Mouse (Mus musculus) midbrain, embryonic 15.5 days (tissue): Measurements from ENCODE around the gene Zfp276. TPM values are rescaled to one million over a fixed set of nuclear protein-coding genes. Genes with fewer than 3 reads are reported as not detected.

Experiments
- ATAC-seq: fragments of 200-750 bp; cut with Nextera tagmentation; replicated peaks from 2 replicates; pipeline ENCODE4 v1.8.0; 2017; ENCODE audit warnings: moderate TSS enrichment
- H3K27ac ChIP-seq: fragments of 300-500 bp; sonication (generic); 2 replicates; pipeline ENCODE4 v1.5.1; 2015; ENCODE audit warnings: mild to moderate bottlenecking, inconsistent platforms
- H3K27me3 ChIP-seq: fragments of 300-500 bp; sonication (generic); replicated peaks from 2 replicates; pipeline ENCODE4 v1.6.1; 2015; ENCODE audit warnings: inconsistent platforms
- H3K36me3 ChIP-seq: fragments of 300-500 bp; sonication (generic); replicated peaks from 2 replicates; pipeline ENCODE4 v1.6.1; 2015; ENCODE audit warnings: inconsistent platforms
- H3K4me1 ChIP-seq: fragments of 300-500 bp; sonication (generic); 2 replicates; pipeline ENCODE4 v1.6.1; 2015; ENCODE audit warnings: inconsistent platforms
- H3K4me2 ChIP-seq: fragments of 300-500 bp; sonication (generic); 2 replicates; pipeline ENCODE4 v1.6.1; 2015; ENCODE audit warnings: inconsistent platforms, mild to moderate bottlenecking, moderate library complexity
- H3K4me3 ChIP-seq: fragments of 300-500 bp; sonication (generic); 2 replicates; pipeline ENCODE4 v1.5.1; 2015; ENCODE audit warnings: mild to moderate bottlenecking, inconsistent platforms
- H3K9ac ChIP-seq: fragments of 300-500 bp; sonication (generic); 2 replicates; pipeline ENCODE4 v1.6.1; 2015; ENCODE audit warnings: mild to moderate bottlenecking, inconsistent platforms
- H3K9me3 ChIP-seq: fragments of 300-500 bp; sonication (generic); 2 replicates; pipeline ENCODE4 v1.6.1; 2016; ENCODE audit warnings: inconsistent platforms
- WGBS: fragments of 180-500 bp; shearing (Covaris S2); methylation state at CpG from one replicate; pipeline ENCODE4 v1.1.7; 2015; ENCODE audit warnings: mixed read lengths; 5-methylcytosine and 5-hydroxymethylcytosine counted together
- polyA plus RNA-seq: library from polyadenylated mRNA; unstranded; fragments of >200 nt; fragmentation: Nextera tagmentation; extraction: Ambion mirVana; gene quantifications from 2 replicates; pipeline ENCODE4 v1.2.1, GENCODE M21; 2015

Gene Zfp276
- polyA plus RNA-seq, 1 experiment from 2014 or later = 28.2 TPM

DNA sequence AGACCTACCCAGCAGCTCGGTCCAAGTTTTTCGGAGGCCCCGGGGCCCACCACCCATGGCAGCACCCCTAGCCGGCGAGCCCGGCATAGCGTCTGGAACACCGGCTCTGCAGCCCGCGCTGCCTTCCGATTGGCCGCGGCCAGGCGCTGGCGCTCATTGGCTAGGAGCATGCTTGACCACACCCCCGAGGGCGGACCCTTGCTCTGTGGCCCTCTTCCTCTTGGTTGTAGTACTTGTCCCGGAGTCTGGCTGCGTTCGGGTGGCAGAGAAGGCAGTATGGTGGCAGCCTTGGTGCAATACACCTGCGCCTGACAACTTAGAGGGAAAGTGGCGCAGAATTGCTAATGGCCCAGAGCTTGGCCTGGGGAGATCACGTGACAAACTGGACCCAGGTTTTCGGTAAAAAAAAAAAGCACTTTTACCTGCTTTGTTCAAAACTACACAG is 64.5 kb downstream of the Zfp276 start, which contains the start of gene Fanca:
TSS of gene Fanca (minus strand) at position 110 of the 445 bp plus-strand sequence.
- no peaks in the 10 kb centered on the region for H3K27me3 ChIP-seq
- no peak within 1 kb of the TSS for H3K27ac ChIP-seq
- peak within 1 kb of the TSS; percentile 52 for H3K4me3 ChIP-seq
- ATAC-seq = peak; percentile 98
- peak within 1 kb of the TSS; percentile 98 for H3K4me2 ChIP-seq
- peaks cover 14% of the 10 kb centered on the region for H3K4me1 ChIP-seq
- no peaks in the 10 kb centered on the region for H3K36me3 ChIP-seq
- peak within 1 kb of the TSS; percentile 47 for H3K9ac ChIP-seq
- H3K9me3 ChIP-seq = no peaks in the 10 kb centered on the region
- under 1% methylated on average over 24 of the region's 24 CpGs for WGBS

Other genes starting within 250 kb of the Zfp276 start
- gene Ankrd11, start 211.9 kb upstream of the Zfp276 start, polyA plus RNA-seq = 69.4 and 71.7 TPM in 2 replicates
- 48.7 and 49.0 TPM in 2 replicates for gene Spg7, start 191.3 kb upstream of the Zfp276 start, polyA plus RNA-seq
- gene Rpl13, start 151.8 kb upstream of the Zfp276 start, polyA plus RNA-seq = 632 and 634 TPM in 2 replicates
- 8.1 TPM in 2 replicates for gene Cpne7, start 136.8 kb upstream of the Zfp276 start, polyA plus RNA-seq
- 1.6 and 2.1 TPM in 2 replicates for gene Sult5a1, start 95.9 kb upstream of the Zfp276 start, polyA plus RNA-seq
- 0.13 and 0.19 TPM in 2 replicates for gene Dpep1, start 68.0 kb upstream of the Zfp276 start, polyA plus RNA-seq
- 227 and 235 TPM in 2 replicates for gene Chmp1a, start 41.4 kb upstream of the Zfp276 start, polyA plus RNA-seq
- 8.0 and 8.1 TPM in 2 replicates for gene Spata33, start 41.4 kb upstream of the Zfp276 start, polyA plus RNA-seq
- 52.6 and 55.0 TPM in 2 replicates for gene Cdk10, start 29.4 kb upstream of the Zfp276 start, polyA plus RNA-seq
- 7.4 and 8.1 TPM in 2 replicates for gene Spata2l, start 18.0 kb upstream of the Zfp276 start, polyA plus RNA-seq
- gene Vps9d1, start 153 bp downstream of the Zfp276 start, polyA plus RNA-seq = 66.6 and 69.9 TPM in 2 replicates
- gene Fanca, start 64.4 kb downstream of the Zfp276 start, polyA plus RNA-seq = 6.4 and 9.8 TPM in 2 replicates
- 44.0 and 44.8 TPM in 2 replicates for gene Spire2, start 78.5 kb downstream of the Zfp276 start, polyA plus RNA-seq
- 324 and 331 TPM in 2 replicates for gene Tcf25, start 119.6 kb downstream of the Zfp276 start, polyA plus RNA-seq
- gene Mc1r, start 152.9 kb downstream of the Zfp276 start, polyA plus RNA-seq = 0.10 and 0.17 TPM in 2 replicates
- gene Tubb3, start 157.2 kb downstream of the Zfp276 start, polyA plus RNA-seq = 2,127 and 2,170 TPM in 2 replicates
- 48.4 and 49.8 TPM in 2 replicates for gene Def8, start 169.3 kb downstream of the Zfp276 start, polyA plus RNA-seq
- gene Afg3l1, start 223.7 kb downstream of the Zfp276 start, polyA plus RNA-seq = 52.6 and 59.0 TPM in 2 replicates